In genomic region chr15:12039671-12040406, GRCm38 (mm10) we compare ENCODE assay signal across 10 mouse cellular contexts. TPM values are rescaled to one million over a fixed set of nuclear protein-coding genes. Genes with fewer than 3 reads are reported as not detected.
DNase-seq lines count a peak whose midpoint lies in the region; ATAC-seq lines count a peak whose summit lies in the region.
"Had no signal": no experiment of that assay in that cellular context is flagged by ENCODE, and none has a peak within 500 bp of the region (broad histone marks: within the 10 kb centered on the region; RNA-seq: fewer than 3 reads in every experiment).

No protein-coding gene starts in this region.

- no peak overlapping the region for H3K4me3 ChIP-seq in embryonic facial prominence, embryonic 14.5 days (ENCODE audit: low read depth, low read length)
- no peak overlapping the region for H3K4me3 ChIP-seq in midbrain, embryonic 13.5 days (replicated peaks)

- H3K27me3 ChIP-seq in embryonic facial prominence, embryonic 14.5 days (replicated peaks; ENCODE audit: control insufficient read depth, insufficient read depth, low read length) = no peaks in the 10 kb centered on the region
- no peaks in the 10 kb centered on the region for H3K27me3 ChIP-seq in midbrain, embryonic 13.5 days

- H3K4me2 ChIP-seq in embryonic facial prominence, embryonic 14.5 days (ENCODE audit: low read depth, low read length) = no peak overlapping the region; the same call in 1 of the 2 replicates
- peak overlapping the region; percentile 25; the same call in 1 of the 2 replicates for H3K4me2 ChIP-seq in midbrain, embryonic 13.5 days (replicated peaks)

- ATAC-seq in embryonic facial prominence, embryonic 14.5 days (ENCODE audit: low read depth) = peak; percentile 74
- ATAC-seq in midbrain, embryonic 13.5 days = peak; percentile 86
- ATAC-seq: liver, postnatal 0 days had no signal

- H3K36me3 ChIP-seq in embryonic facial prominence, embryonic 14.5 days (ENCODE audit: control insufficient read depth, insufficient read depth, low read length) = no peaks in the 10 kb centered on the region
- no peaks in the 10 kb centered on the region for H3K36me3 ChIP-seq in midbrain, embryonic 13.5 days

- peak overlapping the region; percentile 54 for H3K27ac ChIP-seq in embryonic facial prominence, embryonic 14.5 days (replicated peaks; ENCODE audit: low read depth, low read length)
- H3K27ac ChIP-seq in midbrain, embryonic 13.5 days = peak overlapping the region; percentile 72

- no peak overlapping the region for H3K9ac ChIP-seq in embryonic facial prominence, embryonic 14.5 days (ENCODE audit: low read depth, low read length)
- no peak overlapping the region for H3K9ac ChIP-seq in midbrain, embryonic 13.5 days (replicated peaks)
- H3K9ac ChIP-seq: liver, postnatal 0 days had no signal

- H3K4me1 ChIP-seq in embryonic facial prominence, embryonic 14.5 days (ENCODE audit: control insufficient read depth, insufficient read depth, low read length) = peaks cover 10% of the 10 kb centered on the region
- H3K4me1 ChIP-seq in midbrain, embryonic 13.5 days (replicated peaks) = peaks cover 19% of the 10 kb centered on the region

- DNase-seq in left cerebral cortex, postnatal 36 days (ENCODE audit: low spot score in 2 of 2) = peak; percentile 25 to 30
- DNase-seq in left cerebral cortex, adult 9 months (ENCODE audit: low spot score in 2 of 2) = no peak
- peak; percentile 66 for DNase-seq in MN1 (ENCODE audit: low spot score)
- DNase-seq in embryonic facial prominence, embryonic 14.5 days (ENCODE audit: low spot score) = peak; percentile 86
- DNase-seq in kidney, postnatal 36 days = no peak
- no peak for DNase-seq in kidney, postnatal 14 days
- no peak for DNase-seq in spleen, postnatal 14 days (ENCODE audit: low spot score in 2 of 2)
- DNase-seq: kidney, postnatal 10 days; liver, postnatal 0 days had no signal

- intact Hi-C loops in left cerebral cortex, postnatal 36 days (cut with DNase I) = loop anchor here (5.0 kb wide), 1 partner anchor 43 kb away; the partner anchor contains the start of gene Sub1

- 40% methylated on average over 15 of the region's 15 CpGs for WGBS in embryonic facial prominence, embryonic 14.5 days
- WGBS in midbrain, embryonic 13.5 days = 61% methylated on average over 15 of the region's 15 CpGs

- no peaks in the 10 kb centered on the region for H3K9me3 ChIP-seq in embryonic facial prominence, embryonic 14.5 days (ENCODE audit: control insufficient read depth, low read length)
- no peaks in the 10 kb centered on the region for H3K9me3 ChIP-seq in midbrain, embryonic 13.5 days

RNA-seq across cellular contexts. Expression of gene Sub1, which starts 43.1 kb away (rescaled TPM):
- 100 to 1,000 TPM; 295 to 303 TPM for total RNA-seq in left cerebral cortex, postnatal 36 days (2021)
- 668 and 685 TPM in 2 replicates for polyA plus RNA-seq in embryonic facial prominence, embryonic 14.5 days (2014; fragmentation: Nextera tagmentation; extraction: Ambion mirVana)
- 587 and 637 TPM in 2 replicates for polyA plus RNA-seq in midbrain, embryonic 13.5 days (2015; fragmentation: Nextera tagmentation; extraction: Ambion mirVana)

Comparison
In these comparisons a context has a peak if more than half of its experiments do, and no peak if none do; other contexts are left out.
1. DNase-seq: peak in left cerebral cortex, postnatal 36 days (2 of 2), MN1 (single experiment) and embryonic facial prominence, embryonic 14.5 days (single experiment); none in left cerebral cortex, adult 9 months (0 of 2), kidney, postnatal 36 days (0 of 2), kidney, postnatal 14 days (single experiment) and spleen, postnatal 14 days (0 of 2).